Mouse (Mus musculus): ENCODE results near the gene Glud1. TPM values are rescaled to one million over a fixed set of nuclear protein-coding genes. Genes with fewer than 3 reads are reported as not detected.

Gene Glud1
- polyA plus RNA-seq, 1 experiment from 2014 or later, result 54.1 TPM

- no peak for ATAC-seq (replicated peaks; ENCODE audit: extremely low read depth, insufficient read depth, low FRiP score)
- peaks cover 11% of the 10 kb centered on the region for H3K4me1 ChIP-seq (ENCODE audit: control insufficient read depth, insufficient read depth, low read length)
- no peaks in the 10 kb centered on the region for H3K9me3 ChIP-seq (replicated peaks; ENCODE audit: control insufficient read depth, low read length)
- H3K27me3 ChIP-seq (ENCODE audit: control insufficient read depth, insufficient read depth, low read length), result no peaks in the 10 kb centered on the region
- H3K27ac ChIP-seq (ENCODE audit: low read length), result peak within 1 kb of the TSS; percentile 43
- peak within 1 kb of the TSS; percentile 46 for H3K4me3 ChIP-seq (ENCODE audit: low read length)
- peak within 1 kb of the TSS; percentile 44; the same call in 1 of the 2 replicates for H3K9ac ChIP-seq (ENCODE audit: low read length)
- H3K4me2 ChIP-seq (ENCODE audit: low read depth, low read length), result peak within 1 kb of the TSS; percentile 43
- no peaks in the 10 kb centered on the region for H3K36me3 ChIP-seq (ENCODE audit: control insufficient read depth, insufficient read depth)
- 66% methylated on average over 13 of the region's 13 CpGs for WGBS
Observed at GRCm38 (mm10) chr14:34375415-34375904, 64.9 kb downstream of the Glud1 start, which contains the start of gene Mmrn2. Gene Mmrn2 (plus strand): TSS chr14:34375465.

GRCm38 (mm10) chr14:34375941-34376340, 65.4 kb downstream of the Glud1 start:
- peak overlapping the region; percentile 43 for H3K27ac ChIP-seq (ENCODE audit: low read length)
- peaks cover 11% of the 10 kb centered on the region for H3K4me1 ChIP-seq (ENCODE audit: control insufficient read depth, insufficient read depth, low read length)
- WGBS, result 73% methylated on average over 5 of the region's 5 CpGs
- H3K36me3 ChIP-seq (ENCODE audit: control insufficient read depth, insufficient read depth), result no peaks in the 10 kb centered on the region
- no peaks in the 10 kb centered on the region for H3K27me3 ChIP-seq (ENCODE audit: control insufficient read depth, insufficient read depth, low read length)
- peak overlapping the region; percentile 46 for H3K4me3 ChIP-seq (ENCODE audit: low read length)
- no peaks in the 10 kb centered on the region for H3K9me3 ChIP-seq (replicated peaks; ENCODE audit: control insufficient read depth, low read length)
- ATAC-seq (replicated peaks; ENCODE audit: extremely low read depth, insufficient read depth, low FRiP score), result no peak
- H3K9ac ChIP-seq (ENCODE audit: low read length), result peak overlapping the region; percentile 44; the same call in 1 of the 2 replicates
- peak overlapping the region; percentile 43 for H3K4me2 ChIP-seq (ENCODE audit: low read depth, low read length)

GRCm38 (mm10) chr14:34377121-34377520, 66.6 kb downstream of the Glud1 start:
- peak overlapping the region; percentile 43 for H3K4me2 ChIP-seq (ENCODE audit: low read depth, low read length)
- no peaks in the 10 kb centered on the region for H3K9me3 ChIP-seq (replicated peaks; ENCODE audit: control insufficient read depth, low read length)
- no peaks in the 10 kb centered on the region for H3K27me3 ChIP-seq (ENCODE audit: control insufficient read depth, insufficient read depth, low read length)
- no peaks in the 10 kb centered on the region for H3K36me3 ChIP-seq (ENCODE audit: control insufficient read depth, insufficient read depth)
- no peak for ATAC-seq (replicated peaks; ENCODE audit: extremely low read depth, insufficient read depth, low FRiP score)
- peaks cover 11% of the 10 kb centered on the region for H3K4me1 ChIP-seq (ENCODE audit: control insufficient read depth, insufficient read depth, low read length)
- peak overlapping the region; percentile 46 for H3K4me3 ChIP-seq (ENCODE audit: low read length)
- H3K9ac ChIP-seq (ENCODE audit: low read length), result no peak overlapping the region
- peak overlapping the region; percentile 10 for H3K27ac ChIP-seq (ENCODE audit: low read length)
- WGBS, result 74% methylated on average over 4 of the region's 4 CpGs

- H3K4me3 ChIP-seq (ENCODE audit: low read length), result peak overlapping the region; percentile 19
- no peaks in the 10 kb centered on the region for H3K36me3 ChIP-seq (ENCODE audit: control insufficient read depth, insufficient read depth)
- peak overlapping the region; percentile 9; the same call in 1 of the 2 replicates for H3K9ac ChIP-seq (ENCODE audit: low read length)
- no peaks in the 10 kb centered on the region for H3K27me3 ChIP-seq (ENCODE audit: control insufficient read depth, insufficient read depth, low read length)
- peaks cover 11% of the 10 kb centered on the region for H3K4me1 ChIP-seq (ENCODE audit: control insufficient read depth, insufficient read depth, low read length)
- peak; percentile 57 for ATAC-seq (replicated peaks; ENCODE audit: extremely low read depth, insufficient read depth, low FRiP score)
- H3K4me2 ChIP-seq (ENCODE audit: low read depth, low read length), result peak overlapping the region; percentile 43
- 27% methylated on average over 11 of the region's 11 CpGs for WGBS
- peak overlapping the region; percentile 73 for H3K27ac ChIP-seq (ENCODE audit: low read length)
- H3K9me3 ChIP-seq (replicated peaks; ENCODE audit: control insufficient read depth, low read length), result peaks cover 4% of the 10 kb centered on the region
Observed at GRCm38 (mm10) chr14:34378560-34379331, 68.2 kb downstream of the Glud1 start.

- Histone ChIP-seq H3K4me1 (ENCODE audit: control insufficient read depth, insufficient read depth, low read length) (peaks cover 9% of the 10 kb centered on the region), H3K36me3 (ENCODE audit: control insufficient read depth, insufficient read depth) (no peaks in the 10 kb centered on the region), H3K4me3 (ENCODE audit: low read length) (no peak overlapping the region), H3K27ac (ENCODE audit: low read length) (no peak overlapping the region), H3K27me3 (ENCODE audit: control insufficient read depth, insufficient read depth, low read length) (no peaks in the 10 kb centered on the region), H3K4me2 (ENCODE audit: low read depth, low read length) (no peak overlapping the region), H3K9me3 (replicated peaks; ENCODE audit: control insufficient read depth, low read length) (peaks cover 4% of the 10 kb centered on the region), H3K9ac (ENCODE audit: low read length) (no peak overlapping the region)
- no peak for ATAC-seq (replicated peaks; ENCODE audit: extremely low read depth, insufficient read depth, low FRiP score)
- WGBS, result 81% methylated on average over 7 of the region's 9 CpGs
Observed at GRCm38 (mm10) chr14:34382921-34383704, 72.6 kb downstream of the Glud1 start.

- WGBS, result 70% methylated on average over 4 of the region's 4 CpGs
- Histone ChIP-seq H3K27ac (ENCODE audit: low read length) (no peak overlapping the region), H3K9ac (ENCODE audit: low read length) (no peak overlapping the region), H3K4me1 (ENCODE audit: control insufficient read depth, insufficient read depth, low read length) (no peaks in the 10 kb centered on the region; the same call in 1 of the 2 replicates), H3K4me2 (ENCODE audit: low read depth, low read length) (no peak overlapping the region), H3K36me3 (ENCODE audit: control insufficient read depth, insufficient read depth) (peaks cover 2% of the 10 kb centered on the region; the same call in 1 of the 2 replicates), H3K27me3 (ENCODE audit: control insufficient read depth, insufficient read depth, low read length) (no peaks in the 10 kb centered on the region), H3K4me3 (ENCODE audit: low read length) (no peak overlapping the region), H3K9me3 (replicated peaks; ENCODE audit: control insufficient read depth, low read length) (peaks cover 3% of the 10 kb centered on the region)
- ATAC-seq (replicated peaks; ENCODE audit: extremely low read depth, insufficient read depth, low FRiP score), result no peak
Observed at GRCm38 (mm10) chr14:34393295-34393694, 82.8 kb downstream of the Glud1 start.

Other genes starting within 250 kb of the Glud1 start
- 5.2 and 5.3 TPM in 2 replicates for gene Anxa8, start 224.7 kb upstream of the Glud1 start, polyA plus RNA-seq (2015; fragmentation: Nextera tagmentation; extraction: Ambion mirVana)
- 0.12 TPM in 1 of 2 replicates, not detected in the other for gene A630023A22Rik, start 208.0 kb upstream of the Glud1 start, polyA plus RNA-seq (2015; fragmentation: Nextera tagmentation; extraction: Ambion mirVana)
- gene Npy4r, start 158.2 kb upstream of the Glud1 start, polyA plus RNA-seq (2015; fragmentation: Nextera tagmentation; extraction: Ambion mirVana), result 0.07 TPM in 1 of 2 replicates, not detected in the other
- gene Gprin2, start 109.1 kb upstream of the Glud1 start, polyA plus RNA-seq (2015; fragmentation: Nextera tagmentation; extraction: Ambion mirVana), result 0.11 and 0.14 TPM in 2 replicates
- 0.42 and 0.57 TPM in 2 replicates for gene Syt15, start 91.1 kb upstream of the Glud1 start, polyA plus RNA-seq (2015; fragmentation: Nextera tagmentation; extraction: Ambion mirVana)
- 7.7 and 8.9 TPM in 2 replicates for gene Shld2, start 234 bp upstream of the Glud1 start, polyA plus RNA-seq (2015; fragmentation: Nextera tagmentation; extraction: Ambion mirVana)
- not detected in 2 replicates for gene Fam25c, start 44.7 kb downstream of the Glud1 start, polyA plus RNA-seq (2015; fragmentation: Nextera tagmentation; extraction: Ambion mirVana)
- 2.3 and 3.7 TPM in 2 replicates for gene Sncg, start 64.1 kb downstream of the Glud1 start, polyA plus RNA-seq (2015; fragmentation: Nextera tagmentation; extraction: Ambion mirVana)
- gene Mmrn2, start 64.7 kb downstream of the Glud1 start, polyA plus RNA-seq (2015; fragmentation: Nextera tagmentation; extraction: Ambion mirVana), result 28.2 and 28.7 TPM in 2 replicates
- gene Bmpr1a, start 192.6 kb downstream of the Glud1 start, polyA plus RNA-seq (2015; fragmentation: Nextera tagmentation; extraction: Ambion mirVana), result 27.8 and 36.4 TPM in 2 replicates
- not detected in 2 replicates for gene 9230112D13Rik, start 212.1 kb downstream of the Glud1 start, polyA plus RNA-seq (2015; fragmentation: Nextera tagmentation; extraction: Ambion mirVana)

Measured in heart, embryonic 16.5 days (tissue).